Mouse (Mus musculus): Measurements from ENCODE around the gene Orai1. TPM values are rescaled to one million over a fixed set of nuclear protein-coding genes. Genes with fewer than 3 reads are reported as not detected.
A peak's percentile ranks its signal among the peaks of the same experiment; 100 is the strongest.

The Orai1 gene
- total RNA-seq, 2 experiments from 2014 or later = 46.2 to 53.8 TPM

GRCm38 (mm10) chr5:122994303-122994846, 20.5 kb upstream of the Orai1 start:
- peak; percentile 74 to 94 for DNase-seq (ENCODE audit: low spot score in 2 of 2)

GRCm38 (mm10) chr5:122994910-122995309, 20.0 kb upstream of the Orai1 start:
- no peak for DNase-seq (ENCODE audit: low spot score in 2 of 2)

GRCm38 (mm10) chr5:122997205-122998204, 17.4 kb upstream of the Orai1 start:
- DNase-seq (ENCODE audit: low spot score in 2 of 2) = no peak

GRCm38 (mm10) chr5:123000901-123001300, 14.0 kb upstream of the Orai1 start:
- DNase-seq (ENCODE audit: low spot score in 2 of 2) = no peak

GRCm38 (mm10) chr5:123005716-123006592, 8.9 kb upstream of the Orai1 start:
- DNase-seq (ENCODE audit: low spot score in 2 of 2) = no peak

GRCm38 (mm10) chr5:123008877-123009493, 5.9 kb upstream of the Orai1 start:
- DNase-seq (ENCODE audit: low spot score in 2 of 2) = no peak

GRCm38 (mm10) chr5:123009873-123010272, 5.0 kb upstream of the Orai1 start:
- DNase-seq (ENCODE audit: low spot score in 2 of 2) = no peak

GRCm38 (mm10) chr5:123010806-123011205, 4.1 kb upstream of the Orai1 start:
- no peak for DNase-seq (ENCODE audit: low spot score in 2 of 2)

GRCm38 (mm10) chr5:123011705-123012104, 3.2 kb upstream of the Orai1 start:
- no peak for DNase-seq (ENCODE audit: low spot score in 2 of 2)

GRCm38 (mm10) chr5:123013599-123014315, 1.1 kb upstream of the Orai1 start:
- peak in 1 of 2 experiments; percentile 68 for DNase-seq (ENCODE audit: low spot score in 2 of 2)

- no peak for DNase-seq (ENCODE audit: low spot score in 2 of 2)
These were observed 1.0 kb downstream of the Orai1 start for GRCm38 (mm10) chr5:123015915-123016314.

- DNase-seq (ENCODE audit: low spot score in 2 of 2) = no peak
These were observed 2.6 kb downstream of the Orai1 start for GRCm38 (mm10) chr5:123017504-123017903.

- no peak for DNase-seq (ENCODE audit: low spot score in 2 of 2)
These were observed 4.6 kb downstream of the Orai1 start for GRCm38 (mm10) chr5:123019336-123020016.

- DNase-seq (ENCODE audit: low spot score in 2 of 2) = no peak
These were observed 5.6 kb downstream of the Orai1 start for GRCm38 (mm10) chr5:123020426-123020825.

GRCm38 (mm10) chr5:123021438-123021837, 6.6 kb downstream of the Orai1 start:
- no peak for DNase-seq (ENCODE audit: low spot score in 2 of 2)

- DNase-seq (ENCODE audit: low spot score in 2 of 2) = no peak
These were observed 8.2 kb downstream of the Orai1 start for GRCm38 (mm10) chr5:123023049-123023448.

GRCm38 (mm10) chr5:123024312-123024711, 9.4 kb downstream of the Orai1 start:
- no peak for DNase-seq (ENCODE audit: low spot score in 2 of 2)

- DNase-seq (ENCODE audit: low spot score in 2 of 2) = no peak
These were observed 10.2 kb downstream of the Orai1 start for GRCm38 (mm10) chr5:123024965-123025573.

GRCm38 (mm10) chr5:123026414-123026813, 11.5 kb downstream of the Orai1 start:
- no peak for DNase-seq (ENCODE audit: low spot score in 2 of 2)
